Mouse (Mus musculus): ENCODE measurements at regions not wholly inside any gene's neighbourhood (a gene's known extent, or its start where the extent isn't known, plus 50 kb on each side); places are given as distances from the start of the nearest gene placed in this dataset.

- TF ChIP-seq CTCF (IDR thresholded peaks at IDR 0.05; ENCODE audit: extremely low read depth, insufficient read depth, low read length) (no peak), POLR2A (IDR thresholded peaks at IDR 0.05; ENCODE audit: extremely low read depth, insufficient read depth, low read length) (no peak)
These were observed 199.9 kb upstream of the Pbx1 start for GRCm38 (mm10) chr1:168631979-168632378.
